Mouse (Mus musculus) limb, embryonic 12.5 days (tissue): Measurements from ENCODE around the gene Nol10. TPM values are rescaled to one million over a fixed set of nuclear protein-coding genes. Genes with fewer than 3 reads are reported as not detected.
"Not testable (repeated sequence)": the region's sequence is repeated elsewhere in the genome, so short reads cannot be mapped to it uniquely, and the experiment has no call there.

ENCODE experiments used
- ATAC-seq: fragments of 200-750 bp; cut with Nextera tagmentation; 2 replicates; pipeline ENCODE4 v1.8.0; 2017; ENCODE audit warnings: low read depth, moderate TSS enrichment; ENCODE audit not compliant: insufficient number of reproducible peaks, insufficient read depth, low FRiP score, low TSS enrichment
- H3K27ac ChIP-seq: fragments of 300-500 bp; sonication (generic); 2 replicates; pipeline ENCODE4 v1.5.1; 2016; ENCODE audit warnings: mild to moderate bottlenecking, moderate library complexity
- H3K27me3 ChIP-seq: fragments of 300-500 bp; sonication (generic); 2 replicates; pipeline ENCODE4 v1.6.1; 2016; ENCODE audit warnings: mild to moderate bottlenecking, moderate library complexity
- H3K36me3 ChIP-seq: fragments of 300-500 bp; sonication (generic); 2 replicates; pipeline ENCODE4 v1.6.1; 2016; ENCODE audit warnings: mild to moderate bottlenecking, moderate library complexity
- H3K4me1 ChIP-seq: fragments of 300-500 bp; sonication (generic); replicated peaks from 2 replicates; pipeline ENCODE4 v1.6.1; 2016
- H3K4me2 ChIP-seq: fragments of 300-500 bp; sonication (generic); 2 replicates; pipeline ENCODE4 v1.6.1; 2016; ENCODE audit warnings: mild to moderate bottlenecking, moderate library complexity
- H3K4me3 ChIP-seq: fragments of 300-500 bp; sonication (generic); replicated peaks from 2 replicates; pipeline ENCODE4 v1.5.1; 2016; ENCODE audit warnings: mild to moderate bottlenecking
- H3K9ac ChIP-seq: fragments of 300-500 bp; sonication (generic); replicated peaks from 2 replicates; pipeline ENCODE4 v1.6.1; 2016; ENCODE audit warnings: mild to moderate bottlenecking, moderate library complexity
- H3K9me3 ChIP-seq: fragments of 300-500 bp; sonication (generic); 2 replicates; pipeline ENCODE4 v1.6.1; 2016; ENCODE audit warnings: mild to moderate bottlenecking, moderate library complexity
- WGBS: fragments of 180-500 bp; shearing (Covaris S2); methylation state at CpG from one replicate; pipeline ENCODE4 v1.1.7; 2016; 5-methylcytosine and 5-hydroxymethylcytosine counted together
- polyA plus RNA-seq: library from polyadenylated mRNA; unstranded; fragments of >200 nt; fragmentation: Nextera tagmentation; extraction: Ambion mirVana; gene quantifications from 2 replicates; pipeline ENCODE4 v1.2.1, GENCODE M21; 2016

Gene Nol10
- polyA plus RNA-seq, 1 experiment from 2014 or later = 30.8 TPM

DNA sequence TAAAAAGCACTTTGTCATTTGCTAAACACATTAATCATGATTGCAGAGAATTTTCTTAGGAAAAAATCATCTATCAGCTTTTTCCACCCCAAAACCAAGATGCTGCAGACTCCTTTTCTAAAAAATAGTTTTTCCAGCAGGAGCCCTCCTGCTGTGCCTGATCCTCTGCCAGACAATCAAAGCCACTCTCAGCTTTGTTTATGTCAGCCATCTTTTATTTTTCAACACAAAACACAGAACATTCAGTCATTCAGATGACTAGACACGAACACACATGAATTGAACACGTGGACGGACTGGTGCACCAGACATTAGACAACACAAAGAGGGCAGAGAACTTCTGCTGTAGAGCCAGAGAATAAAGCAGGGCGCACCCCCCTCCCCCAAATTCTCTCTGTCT, 115.4 kb downstream of the Nol10 start:
- no peak for ATAC-seq
- H3K27ac ChIP-seq = no peak overlapping the region
- no peak overlapping the region for H3K4me3 ChIP-seq
- no peaks in the 10 kb centered on the region for H3K4me1 ChIP-seq
- no peak overlapping the region for H3K9ac ChIP-seq
- H3K36me3 ChIP-seq = no peaks in the 10 kb centered on the region
- H3K27me3 ChIP-seq = no peaks in the 10 kb centered on the region
- H3K9me3 ChIP-seq = peaks cover 10% of the 10 kb centered on the region; the same call in 1 of the 2 replicates
- WGBS = 87% methylated on average over 4 of the region's 4 CpGs
- H3K4me2 ChIP-seq = no peak overlapping the region

DNA sequence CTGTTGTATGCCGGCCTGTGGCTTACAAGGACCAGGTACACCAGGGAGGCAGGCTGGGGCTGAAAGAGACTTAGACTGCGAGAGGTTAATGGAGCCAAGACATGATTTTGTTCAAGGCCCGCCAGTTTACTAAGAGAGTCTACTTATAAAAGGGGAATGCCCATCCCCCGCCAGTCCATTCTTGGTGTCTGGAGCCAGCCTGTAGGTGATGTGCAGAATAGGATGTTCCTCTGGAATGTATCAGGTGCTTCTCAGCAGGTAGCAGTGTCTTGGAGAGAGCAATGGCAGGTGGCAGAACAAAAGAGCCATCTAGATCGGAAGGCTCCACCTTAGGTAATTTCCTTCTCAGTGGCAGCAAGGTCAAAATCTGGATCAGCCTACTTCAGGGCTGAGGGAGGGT, 116.3 kb downstream of the Nol10 start:
- not testable (repeated sequence) for H3K4me1 ChIP-seq, H3K4me2 ChIP-seq, H3K27me3 ChIP-seq, H3K27ac ChIP-seq, H3K9ac ChIP-seq, H3K36me3 ChIP-seq, ATAC-seq, H3K4me3 ChIP-seq
- H3K9me3 ChIP-seq = peaks cover 10% of the 10 kb centered on the region; the same call in 1 of the 2 replicates
- WGBS = 87% methylated on average over 5 of the region's 5 CpGs

DNA sequence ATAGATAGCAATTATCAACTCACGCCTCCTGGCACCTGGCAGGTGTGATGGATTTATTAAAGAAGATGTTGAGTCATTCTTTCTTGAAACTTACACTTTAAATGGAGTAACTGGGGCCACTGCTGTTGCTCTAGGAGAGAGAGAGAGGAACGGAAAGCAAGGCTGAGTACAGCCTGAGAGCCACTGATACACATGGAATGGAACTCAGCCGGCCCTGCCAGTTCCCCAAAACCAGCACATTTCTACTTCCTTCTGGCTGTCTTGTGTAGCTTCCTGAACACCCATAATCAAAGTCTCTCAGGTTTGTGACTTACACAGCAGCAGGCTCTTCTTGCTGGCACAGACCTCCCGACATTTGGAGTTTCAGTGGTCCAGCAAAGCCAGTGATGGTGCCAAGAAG, 118.5 kb downstream of the Nol10 start:
- H3K27ac ChIP-seq = no peak overlapping the region
- no peaks in the 10 kb centered on the region for H3K4me1 ChIP-seq
- no peaks in the 10 kb centered on the region for H3K9me3 ChIP-seq
- no peaks in the 10 kb centered on the region for H3K36me3 ChIP-seq
- WGBS = 80% methylated on average over 4 of the region's 4 CpGs
- no peak overlapping the region for H3K9ac ChIP-seq
- no peak for ATAC-seq
- no peak overlapping the region for H3K4me2 ChIP-seq
- no peaks in the 10 kb centered on the region for H3K27me3 ChIP-seq
- H3K4me3 ChIP-seq = no peak overlapping the region

DNA sequence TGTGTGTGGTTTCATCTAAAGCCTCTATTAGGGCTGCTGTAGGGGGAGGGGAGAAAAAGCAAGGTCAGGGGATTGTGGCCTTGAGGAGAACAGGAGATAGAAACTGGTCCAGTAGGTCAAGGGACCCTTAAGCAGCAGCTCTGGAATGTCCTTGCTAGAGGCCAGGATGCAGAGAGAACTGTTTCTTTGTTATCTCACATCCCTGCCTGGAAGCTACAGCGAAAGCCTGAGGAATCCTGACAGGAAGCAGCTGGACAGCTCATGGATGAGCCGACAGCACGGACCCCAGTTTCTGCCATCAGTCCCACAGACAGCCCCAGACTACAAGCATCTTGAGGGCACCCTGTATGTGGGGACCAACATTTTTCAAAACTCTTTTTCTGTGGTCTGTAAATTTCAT, 120.1 kb downstream of the Nol10 start:
- Histone ChIP-seq H3K4me1 (no peaks in the 10 kb centered on the region), H3K9me3 (no peaks in the 10 kb centered on the region), H3K4me3 (no peak overlapping the region), H3K27ac (no peak overlapping the region), H3K9ac (no peak overlapping the region), H3K27me3 (no peaks in the 10 kb centered on the region), H3K4me2 (no peak overlapping the region), H3K36me3 (no peaks in the 10 kb centered on the region)
- no peak for ATAC-seq
- 63% methylated on average over 3 of the region's 3 CpGs for WGBS

DNA sequence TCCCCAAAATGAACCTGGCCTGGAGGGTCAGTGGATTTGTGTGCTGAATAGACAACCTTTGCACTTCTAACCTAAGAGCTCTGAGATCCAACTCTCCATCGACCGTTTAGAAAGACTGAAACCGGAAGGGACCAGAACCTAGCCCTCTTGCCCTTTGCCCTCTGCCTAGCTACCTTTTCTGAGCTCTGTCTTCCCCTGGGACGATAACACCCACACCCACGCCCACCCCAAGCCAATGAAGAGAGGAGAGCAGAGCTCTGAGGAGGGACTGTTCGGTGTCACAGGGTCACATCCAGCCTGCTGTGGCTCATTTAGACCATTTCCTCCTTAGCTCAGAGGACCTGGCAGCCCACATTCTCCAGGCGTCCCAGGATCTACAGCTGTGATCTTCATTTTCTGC, 121.6 kb downstream of the Nol10 start:
- no peak overlapping the region for H3K9ac ChIP-seq
- H3K27me3 ChIP-seq = no peaks in the 10 kb centered on the region
- H3K4me2 ChIP-seq = no peak overlapping the region
- H3K36me3 ChIP-seq = no peaks in the 10 kb centered on the region
- no peak for ATAC-seq
- H3K27ac ChIP-seq = no peak overlapping the region
- 69% methylated on average over 7 of the region's 7 CpGs for WGBS
- H3K4me1 ChIP-seq = no peaks in the 10 kb centered on the region
- no peaks in the 10 kb centered on the region for H3K9me3 ChIP-seq
- no peak overlapping the region for H3K4me3 ChIP-seq

DNA sequence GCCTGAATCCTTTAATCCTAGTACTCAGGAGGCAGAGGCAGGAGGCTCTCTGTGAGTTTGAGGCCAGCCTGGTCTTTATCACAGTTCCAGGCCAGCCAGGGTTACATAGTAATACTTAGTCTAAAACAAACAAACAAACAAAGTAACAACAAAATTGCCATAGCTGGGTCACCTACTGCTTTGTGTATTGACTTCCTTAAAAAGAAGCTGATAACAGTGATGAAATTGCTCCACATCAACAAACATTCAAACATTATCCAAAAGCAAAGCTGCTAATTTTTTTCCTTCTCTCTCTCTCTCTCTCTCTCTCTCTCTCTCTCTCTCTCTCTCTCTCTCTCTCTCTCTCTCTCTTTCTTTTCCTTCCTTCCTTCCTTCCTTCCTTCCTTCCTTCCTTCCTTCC, 122.3 kb downstream of the Nol10 start:
- H3K4me1 ChIP-seq, H3K4me2 ChIP-seq, H3K36me3 ChIP-seq, ATAC-seq, H3K9me3 ChIP-seq, H3K9ac ChIP-seq, H3K4me3 ChIP-seq, H3K27ac ChIP-seq, H3K27me3 ChIP-seq: not testable (repeated sequence)

DNA sequence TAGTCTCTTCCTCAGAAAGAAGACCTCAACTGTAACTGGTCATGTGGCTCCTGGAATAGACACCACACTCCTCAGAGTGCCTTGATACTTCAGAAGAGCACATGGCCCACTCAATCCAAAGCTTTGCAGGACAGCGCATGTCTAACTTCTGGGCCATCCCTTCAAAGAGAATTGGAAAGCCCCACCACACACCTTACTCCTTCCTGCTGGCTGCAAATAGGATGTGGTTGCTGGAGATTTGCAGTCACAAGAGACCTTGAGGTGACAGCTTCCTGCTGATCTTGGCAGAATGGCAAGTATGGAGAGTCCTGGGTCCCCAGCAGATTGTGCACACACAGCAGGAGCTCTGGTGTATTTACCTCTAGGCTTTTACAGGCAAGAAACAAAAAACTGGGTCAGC, 123.1 kb downstream of the Nol10 start:
- Histone ChIP-seq H3K9me3 (no peaks in the 10 kb centered on the region), H3K36me3 (no peaks in the 10 kb centered on the region), H3K4me1 (no peaks in the 10 kb centered on the region), H3K4me3 (no peak overlapping the region), H3K4me2 (no peak overlapping the region), H3K27ac (no peak overlapping the region), H3K9ac (no peak overlapping the region), H3K27me3 (no peaks in the 10 kb centered on the region)
- no peak for ATAC-seq
- 96% methylated on average over 1 of the region's 1 CpGs for WGBS

DNA sequence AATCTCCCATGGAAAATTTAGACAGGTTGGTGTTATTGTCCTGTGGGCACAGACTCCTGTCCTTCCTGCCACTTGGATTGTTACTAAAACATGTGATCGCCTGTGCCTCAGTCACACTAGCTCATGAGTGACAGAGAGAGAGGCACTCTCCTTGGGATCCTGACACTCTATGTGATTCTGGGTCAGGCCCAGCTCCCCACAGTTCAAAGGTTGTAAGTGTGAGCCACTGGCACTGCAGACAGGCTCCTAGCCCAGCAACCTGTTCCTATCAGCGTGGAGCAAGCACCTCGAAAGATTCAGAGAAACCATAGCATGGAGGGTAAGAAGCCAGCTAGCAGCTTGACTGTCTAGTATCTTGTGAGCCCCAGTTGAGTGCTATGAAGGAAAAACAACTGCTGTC, 124.9 kb downstream of the Nol10 start:
- 96% methylated on average over 3 of the region's 3 CpGs for WGBS
- no peaks in the 10 kb centered on the region for H3K27me3 ChIP-seq
- no peak for ATAC-seq

DNA sequence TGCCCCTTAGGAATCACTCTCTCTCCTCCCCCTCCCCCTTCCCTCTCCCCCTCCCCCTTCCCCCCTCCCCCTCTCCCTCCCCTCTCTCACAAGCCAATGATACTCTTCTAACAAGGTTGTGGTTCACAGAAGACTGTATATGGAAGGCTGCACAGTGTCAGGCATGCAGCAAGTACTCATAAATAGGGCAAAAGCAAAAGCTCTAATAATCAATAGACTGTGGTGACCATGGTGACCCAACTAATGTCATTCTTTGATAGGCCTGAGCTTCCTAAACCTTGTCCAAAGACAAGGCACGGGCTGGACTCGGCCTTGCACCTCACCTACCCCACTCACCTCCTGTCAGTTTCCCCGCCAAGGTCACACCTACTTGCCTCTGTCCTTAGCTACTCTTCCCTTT, 125.6 kb downstream of the Nol10 start:
- H3K4me2 ChIP-seq = no peak overlapping the region
- H3K4me3 ChIP-seq = no peak overlapping the region
- H3K36me3 ChIP-seq = no peaks in the 10 kb centered on the region
- ATAC-seq = no peak
- no peaks in the 10 kb centered on the region for H3K4me1 ChIP-seq
- no peaks in the 10 kb centered on the region for H3K27me3 ChIP-seq
- no peaks in the 10 kb centered on the region for H3K9me3 ChIP-seq
- H3K27ac ChIP-seq = no peak overlapping the region
- WGBS = 84% methylated on average over 3 of the region's 3 CpGs
- H3K9ac ChIP-seq = no peak overlapping the region

More for the DNA sequence above, 124.9 kb downstream of the Nol10 start:
- no peaks in the 10 kb centered on the region for H3K9me3 ChIP-seq
- H3K4me1 ChIP-seq = no peaks in the 10 kb centered on the region
- no peak overlapping the region for H3K4me2 ChIP-seq
- no peak overlapping the region for H3K4me3 ChIP-seq
- no peak overlapping the region for H3K9ac ChIP-seq
- no peak overlapping the region for H3K27ac ChIP-seq
- no peaks in the 10 kb centered on the region for H3K36me3 ChIP-seq

DNA sequence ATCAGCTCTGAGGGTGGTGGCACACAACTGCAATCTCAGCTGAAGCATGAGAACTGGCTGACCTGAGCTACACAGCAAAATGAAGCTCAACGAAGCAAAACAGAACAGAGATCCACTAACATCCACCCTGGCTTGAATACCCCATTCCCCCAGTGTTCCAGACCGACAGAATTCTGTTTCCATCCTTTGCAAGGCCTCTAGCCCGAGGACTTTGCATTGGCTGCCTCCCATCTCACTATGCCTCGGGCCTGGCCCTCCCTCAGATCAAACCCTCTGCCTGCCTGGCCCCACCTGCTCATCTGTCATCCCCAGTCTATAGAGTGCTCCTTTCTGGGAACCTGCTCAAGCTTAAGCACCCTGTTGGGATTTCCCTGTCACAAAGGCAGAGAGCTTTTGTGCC, 126.4 kb downstream of the Nol10 start:
- WGBS = 71% methylated on average over 4 of the region's 4 CpGs
- Histone ChIP-seq H3K4me1 (no peaks in the 10 kb centered on the region), H3K9ac (no peak overlapping the region), H3K9me3 (no peaks in the 10 kb centered on the region), H3K27ac (no peak overlapping the region), H3K4me2 (no peak overlapping the region), H3K4me3 (no peak overlapping the region), H3K36me3 (no peaks in the 10 kb centered on the region), H3K27me3 (no peaks in the 10 kb centered on the region)
- ATAC-seq = no peak

DNA sequence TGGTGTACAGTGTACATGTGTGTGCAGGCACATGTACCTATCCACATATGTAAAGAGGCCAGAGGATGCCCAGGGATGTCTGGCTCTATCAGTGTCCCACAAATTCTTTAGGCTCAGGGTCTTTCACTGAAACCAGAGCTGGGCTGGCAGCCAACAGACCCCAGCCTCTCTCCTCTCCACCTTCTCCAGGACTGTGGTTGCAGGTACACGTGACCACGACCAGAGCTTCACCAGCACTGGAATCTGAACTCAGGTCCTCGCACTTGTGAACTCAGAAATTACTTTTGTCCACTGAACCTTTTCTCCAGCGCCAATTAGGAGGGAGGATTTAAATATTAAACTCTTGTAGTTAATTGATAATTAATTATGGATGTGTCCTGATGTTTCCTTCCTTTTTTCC, 126.9 kb downstream of the Nol10 start:
- Histone ChIP-seq H3K4me3 (no peak overlapping the region), H3K4me1 (no peaks in the 10 kb centered on the region), H3K27me3 (no peaks in the 10 kb centered on the region), H3K27ac (no peak overlapping the region), H3K36me3 (no peaks in the 10 kb centered on the region), H3K4me2 (no peak overlapping the region), H3K9ac (no peak overlapping the region), H3K9me3 (no peaks in the 10 kb centered on the region)
- ATAC-seq = no peak
- WGBS = 80% methylated on average over 4 of the region's 4 CpGs

DNA sequence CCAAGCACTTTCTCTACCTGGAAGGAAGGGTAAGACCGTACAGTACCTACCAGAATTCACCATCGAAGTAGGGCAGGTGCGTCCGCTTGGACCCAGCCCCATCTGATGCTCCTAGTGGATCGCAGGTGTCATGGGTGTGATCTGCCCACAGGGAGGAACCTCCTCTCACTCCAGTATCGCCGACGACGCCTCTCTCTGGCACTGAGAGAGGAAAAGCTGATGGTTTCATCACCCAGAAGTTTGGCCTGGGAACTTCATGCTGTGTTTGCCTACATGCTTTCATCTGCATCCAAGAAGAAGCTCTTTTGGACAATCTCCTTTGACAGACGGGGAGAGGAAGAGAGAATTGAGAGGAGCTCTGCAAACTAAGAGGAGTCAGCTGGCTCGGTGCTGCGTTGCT, 129.9 kb downstream of the Nol10 start:
- WGBS = 81% methylated on average over 12 of the region's 12 CpGs
- no peak for ATAC-seq
- Histone ChIP-seq H3K27me3 (no peaks in the 10 kb centered on the region), H3K27ac (no peak overlapping the region), H3K4me3 (no peak overlapping the region), H3K9me3 (no peaks in the 10 kb centered on the region), H3K9ac (no peak overlapping the region), H3K36me3 (no peaks in the 10 kb centered on the region), H3K4me2 (no peak overlapping the region), H3K4me1 (no peaks in the 10 kb centered on the region)
